Mouse (Mus musculus): ENCODE data around the gene Akr1c14. TPM values are rescaled to one million over a fixed set of nuclear protein-coding genes. Genes with fewer than 3 reads are reported as not detected.
"Not testable (repeated sequence)": the region's sequence is repeated elsewhere in the genome, so short reads cannot be mapped to it uniquely, and the experiment has no call there.

The Akr1c14 gene
- total RNA-seq (2018; cell fraction: chromatin; rRNA removed) = under 1 TPM in 1 of 26 experiments, not detected in 25; 0.25 TPM
- not detected for total RNA-seq (2018; cell fraction: cytosol; rRNA removed)
- total RNA-seq (2018; cell fraction: nucleus; rRNA removed) = not detected
- not detected in 3 replicates for polyA plus RNA-seq (2018)

GRCm38 (mm10) chr13:4048719-4049118 lies at the start of gene Akr1c14:
Akr1c14 (plus strand) TSS chr13:4049011.
- Histone ChIP-seq H3K27ac (no peak within 1 kb of the TSS), H3K36me3 (ENCODE audit: inconsistent target) (no peaks in the 10 kb centered on the region)
- 47% methylated on average over 2 of the region's 2 CpGs for WGBS (ENCODE audit: missing documents)

GRCm38 (mm10) chr13:4001687-4002086 lies 47.1 kb upstream of the Akr1c14 start:
- 18% methylated on average over 3 of the region's 3 CpGs for WGBS (ENCODE audit: missing documents)

More at GRCm38 (mm10) chr13:4048719-4049118, at the start of gene Akr1c14:
- no peak within 1 kb of the TSS for H3K4me3 ChIP-seq (ENCODE audit: inconsistent target)
- no peaks in the 10 kb centered on the region for H3K79me2 ChIP-seq (ENCODE audit: inconsistent target)

GRCm38 (mm10) chr13:4010784-4011183 lies 38.0 kb upstream of the Akr1c14 start:
- no peaks in the 10 kb centered on the region for H3K36me3 ChIP-seq (ENCODE audit: inconsistent target)
- WGBS (ENCODE audit: missing documents) = 88% methylated on average over 4 of the region's 4 CpGs
- no peaks in the 10 kb centered on the region for H3K79me2 ChIP-seq (ENCODE audit: inconsistent target)
- H3K4me3 ChIP-seq (ENCODE audit: inconsistent target) = no peak overlapping the region
- no peak overlapping the region for H3K27ac ChIP-seq

More at GRCm38 (mm10) chr13:4001687-4002086, 47.1 kb upstream of the Akr1c14 start:
- no peaks in the 10 kb centered on the region for H3K36me3 ChIP-seq (ENCODE audit: inconsistent target)
- H3K27ac ChIP-seq = no peak overlapping the region
- no peaks in the 10 kb centered on the region for H3K79me2 ChIP-seq (ENCODE audit: inconsistent target)
- H3K4me3 ChIP-seq (ENCODE audit: inconsistent target) = no peak overlapping the region

- Histone ChIP-seq H3K27ac (no peak overlapping the region), H3K36me3 (ENCODE audit: inconsistent target) (no peaks in the 10 kb centered on the region), H3K4me3 (ENCODE audit: inconsistent target) (no peak overlapping the region)
These were observed 35.0 kb upstream of the Akr1c14 start for GRCm38 (mm10) chr13:4013811-4014210.

GRCm38 (mm10) chr13:4029897-4030296 lies 18.9 kb upstream of the Akr1c14 start:
- no peaks in the 10 kb centered on the region for H3K79me2 ChIP-seq (ENCODE audit: inconsistent target)
- WGBS (ENCODE audit: missing documents) = 100% methylated on average over 2 of the region's 2 CpGs
- no peaks in the 10 kb centered on the region for H3K36me3 ChIP-seq (ENCODE audit: inconsistent target)
- no peak overlapping the region for H3K27ac ChIP-seq
- no peak overlapping the region for H3K4me3 ChIP-seq (ENCODE audit: inconsistent target)

More at GRCm38 (mm10) chr13:4013811-4014210, 35.0 kb upstream of the Akr1c14 start:
- no peaks in the 10 kb centered on the region for H3K79me2 ChIP-seq (ENCODE audit: inconsistent target)

- Histone ChIP-seq H3K36me3 (ENCODE audit: inconsistent target) (no peaks in the 10 kb centered on the region), H3K4me3 (ENCODE audit: inconsistent target) (no peak overlapping the region), H3K27ac (no peak overlapping the region), H3K79me2 (ENCODE audit: inconsistent target) (no peaks in the 10 kb centered on the region)
- 83% methylated on average over 3 of the region's 3 CpGs for WGBS (ENCODE audit: missing documents)
These were observed 16.3 kb upstream of the Akr1c14 start for GRCm38 (mm10) chr13:4032512-4032911.

GRCm38 (mm10) chr13:4035052-4035451 lies 13.8 kb upstream of the Akr1c14 start:
- no peak overlapping the region for H3K4me3 ChIP-seq (ENCODE audit: inconsistent target)
- H3K79me2 ChIP-seq (ENCODE audit: inconsistent target) = no peaks in the 10 kb centered on the region
- WGBS (ENCODE audit: missing documents) = 83% methylated on average over 2 of the region's 3 CpGs
- no peaks in the 10 kb centered on the region for H3K36me3 ChIP-seq (ENCODE audit: inconsistent target)
- no peak overlapping the region for H3K27ac ChIP-seq

GRCm38 (mm10) chr13:4046113-4046512 lies 2.7 kb upstream of the Akr1c14 start:
- Histone ChIP-seq H3K36me3 (ENCODE audit: inconsistent target) (no peaks in the 10 kb centered on the region), H3K79me2 (ENCODE audit: inconsistent target) (no peaks in the 10 kb centered on the region), H3K27ac (no peak overlapping the region), H3K4me3 (ENCODE audit: inconsistent target) (no peak overlapping the region)
- WGBS (ENCODE audit: missing documents) = 84% methylated on average over 3 of the region's 3 CpGs

GRCm38 (mm10) chr13:4046841-4047240 lies 2.0 kb upstream of the Akr1c14 start:
- H3K27ac ChIP-seq = no peak overlapping the region
- H3K36me3 ChIP-seq (ENCODE audit: inconsistent target) = no peaks in the 10 kb centered on the region
- H3K4me3 ChIP-seq (ENCODE audit: inconsistent target) = no peak overlapping the region
- H3K79me2 ChIP-seq (ENCODE audit: inconsistent target) = no peaks in the 10 kb centered on the region
- 75% methylated on average over 2 of the region's 2 CpGs for WGBS (ENCODE audit: missing documents)

- Histone ChIP-seq H3K79me2 (ENCODE audit: inconsistent target) (no peaks in the 10 kb centered on the region), H3K36me3 (ENCODE audit: inconsistent target) (no peaks in the 10 kb centered on the region), H3K27ac (no peak overlapping the region), H3K4me3 (ENCODE audit: inconsistent target) (no peak overlapping the region)
- WGBS (ENCODE audit: missing documents) = 83% methylated on average over 1 of the region's 1 CpGs
These were observed 585 bp upstream of the Akr1c14 start for GRCm38 (mm10) chr13:4048226-4048625.

- Histone ChIP-seq H3K79me2 (ENCODE audit: inconsistent target) (no peaks in the 10 kb centered on the region), H3K36me3 (ENCODE audit: inconsistent target) (no peaks in the 10 kb centered on the region), H3K4me3 (ENCODE audit: inconsistent target) (no peak overlapping the region), H3K27ac (no peak overlapping the region)
These were observed 844 bp downstream of the Akr1c14 start for GRCm38 (mm10) chr13:4049655-4050054.

GRCm38 (mm10) chr13:4055450-4055849 lies 6.6 kb downstream of the Akr1c14 start:
- WGBS (ENCODE audit: missing documents) = 77% methylated on average over 3 of the region's 3 CpGs
- Histone ChIP-seq H3K4me3 (ENCODE audit: inconsistent target) (no peak overlapping the region), H3K27ac (no peak overlapping the region), H3K36me3 (ENCODE audit: inconsistent target) (no peaks in the 10 kb centered on the region), H3K79me2 (ENCODE audit: inconsistent target) (no peaks in the 10 kb centered on the region)

GRCm38 (mm10) chr13:4056211-4056610 lies 7.4 kb downstream of the Akr1c14 start:
- Histone ChIP-seq H3K27ac (no peak overlapping the region), H3K4me3 (ENCODE audit: inconsistent target) (no peak overlapping the region), H3K36me3 (ENCODE audit: inconsistent target) (no peaks in the 10 kb centered on the region), H3K79me2 (ENCODE audit: inconsistent target) (no peaks in the 10 kb centered on the region)
- WGBS (ENCODE audit: missing documents) = 97% methylated on average over 2 of the region's 2 CpGs

GRCm38 (mm10) chr13:4058239-4058638 lies 9.4 kb downstream of the Akr1c14 start:
- not testable (repeated sequence) for H3K79me2 ChIP-seq (ENCODE audit: inconsistent target); H3K27ac ChIP-seq; H3K36me3 ChIP-seq (ENCODE audit: inconsistent target); H3K4me3 ChIP-seq (ENCODE audit: inconsistent target)
- 100% methylated on average over 1 of the region's 2 CpGs for WGBS (ENCODE audit: missing documents)

- no peak overlapping the region for H3K4me3 ChIP-seq (ENCODE audit: inconsistent target)
- no peaks in the 10 kb centered on the region for H3K79me2 ChIP-seq (ENCODE audit: inconsistent target)
- H3K36me3 ChIP-seq (ENCODE audit: inconsistent target) = no peaks in the 10 kb centered on the region
- 22% methylated on average over 5 of the region's 5 CpGs for WGBS (ENCODE audit: missing documents)
- no peak overlapping the region for H3K27ac ChIP-seq
These were observed 10.6 kb downstream of the Akr1c14 start for GRCm38 (mm10) chr13:4059363-4059762.

- 42% methylated on average over 3 of the region's 3 CpGs for WGBS (ENCODE audit: missing documents)
- no peaks in the 10 kb centered on the region for H3K36me3 ChIP-seq (ENCODE audit: inconsistent target)
- no peak overlapping the region for H3K4me3 ChIP-seq (ENCODE audit: inconsistent target)
- H3K27ac ChIP-seq = no peak overlapping the region
- no peaks in the 10 kb centered on the region for H3K79me2 ChIP-seq (ENCODE audit: inconsistent target)
These were observed 11.5 kb downstream of the Akr1c14 start for GRCm38 (mm10) chr13:4060214-4060730.

Data from macrophage (primary cell).